Mouse (Mus musculus): ENCODE measurements around the gene Sap30bp. TPM values are rescaled to one million over a fixed set of nuclear protein-coding genes. Genes with fewer than 3 reads are reported as not detected.

The Sap30bp gene
- total and polyA plus RNA-seq, 2 experiments from 2014 or later = 17.9 to 19.0 TPM

DNA sequence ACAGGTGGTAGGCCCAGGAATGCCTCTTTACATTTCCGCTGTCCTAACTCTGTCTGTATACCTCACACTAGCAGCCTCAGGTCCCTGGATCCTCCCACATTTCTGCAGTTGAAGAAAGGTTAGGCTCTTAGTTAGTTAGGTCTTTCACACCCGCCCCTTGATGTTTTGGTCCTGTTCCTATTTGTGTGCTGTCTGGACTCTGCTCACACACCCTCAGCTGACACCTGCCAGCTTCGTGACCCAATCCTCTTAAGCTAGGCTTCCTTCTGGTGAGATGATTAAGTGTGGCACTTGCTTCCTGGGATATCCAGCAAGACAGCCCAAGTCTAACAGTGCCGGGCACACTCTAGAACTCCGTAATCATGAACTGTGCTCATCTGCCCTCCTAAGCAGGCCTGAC lies 26.6 kb upstream of the Sap30bp start:
- Histone ChIP-seq H3K4me1 (ENCODE audit: control insufficient read depth, insufficient read depth) (peaks cover 47% of the 10 kb centered on the region), H3K27me3 (ENCODE audit: control insufficient read depth, insufficient read depth, low read length) (no peaks in the 10 kb centered on the region), H3K4me3 (ENCODE audit: low read depth, low read length) (no peak overlapping the region), H3K36me3 (replicated peaks; ENCODE audit: control insufficient read depth, insufficient read depth, low read length) (peaks cover 30% of the 10 kb centered on the region), H3K9ac (replicated peaks; ENCODE audit: low read depth, low read length) (no peak overlapping the region), H3K27ac (ENCODE audit: low read depth) (no peak overlapping the region), H3K9me3 (replicated peaks; ENCODE audit: control insufficient read depth, low read length) (no peaks in the 10 kb centered on the region), H3K4me2 (ENCODE audit: low read depth, low read length) (no peak overlapping the region)
- WGBS = 87% methylated on average over 5 of the region's 5 CpGs
- TF ChIP-seq EP300 (IDR thresholded peaks at IDR 0.05; ENCODE audit: low read depth) (no peak), CTCF (IDR thresholded peaks at IDR 0.05; ENCODE audit: low read depth) (no peak)
- DNase-seq (ENCODE audit: low spot score) (no peak), ATAC-seq (ENCODE audit: insufficient read depth, low read depth) (no peak)

DNA sequence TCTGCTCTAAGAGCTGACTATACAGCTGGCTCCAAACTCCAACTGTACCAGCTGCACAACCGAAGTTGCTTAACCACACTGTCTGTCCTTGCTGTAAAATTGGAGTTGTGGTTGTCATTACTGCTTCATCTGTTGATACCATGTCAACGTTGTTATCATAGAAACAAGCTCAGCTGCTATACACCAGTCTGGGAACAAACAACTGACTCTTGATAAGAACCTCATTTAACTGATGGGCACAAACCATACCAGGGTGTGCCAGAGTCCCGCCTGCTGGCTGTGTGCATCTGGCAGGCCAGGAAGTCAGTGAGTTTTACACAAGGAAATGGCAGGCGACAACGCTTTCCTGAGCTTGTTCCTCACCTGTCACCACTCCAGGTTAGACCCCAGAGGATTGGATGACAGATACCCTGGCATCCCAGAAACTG lies 21.9 kb upstream of the Sap30bp start:
- DNase-seq (ENCODE audit: low spot score) (peak; percentile 57), ATAC-seq (ENCODE audit: insufficient read depth, low read depth) (peak; percentile 74)
- Histone ChIP-seq H3K4me3 (ENCODE audit: low read depth, low read length) (no peak overlapping the region), H3K9me3 (replicated peaks; ENCODE audit: control insufficient read depth, low read length) (no peaks in the 10 kb centered on the region), H3K27ac (ENCODE audit: low read depth) (peak overlapping the region; percentile 58), H3K27me3 (ENCODE audit: control insufficient read depth, insufficient read depth, low read length) (no peaks in the 10 kb centered on the region), H3K4me2 (ENCODE audit: low read depth, low read length) (no peak overlapping the region), H3K36me3 (replicated peaks; ENCODE audit: control insufficient read depth, insufficient read depth, low read length) (peaks cover 29% of the 10 kb centered on the region), H3K4me1 (ENCODE audit: control insufficient read depth, insufficient read depth) (peaks cover 15% of the 10 kb centered on the region; the same call in 1 of the 2 replicates), H3K9ac (replicated peaks; ENCODE audit: low read depth, low read length) (no peak overlapping the region)
- TF ChIP-seq EP300 (IDR thresholded peaks at IDR 0.05; ENCODE audit: low read depth) (0 out of 2 replicates have a peak, but pooled peaks have one; percentile 46), CTCF (IDR thresholded peaks at IDR 0.05; ENCODE audit: low read depth) (no peak)
- 27% methylated on average over 5 of the region's 5 CpGs for WGBS

DNA sequence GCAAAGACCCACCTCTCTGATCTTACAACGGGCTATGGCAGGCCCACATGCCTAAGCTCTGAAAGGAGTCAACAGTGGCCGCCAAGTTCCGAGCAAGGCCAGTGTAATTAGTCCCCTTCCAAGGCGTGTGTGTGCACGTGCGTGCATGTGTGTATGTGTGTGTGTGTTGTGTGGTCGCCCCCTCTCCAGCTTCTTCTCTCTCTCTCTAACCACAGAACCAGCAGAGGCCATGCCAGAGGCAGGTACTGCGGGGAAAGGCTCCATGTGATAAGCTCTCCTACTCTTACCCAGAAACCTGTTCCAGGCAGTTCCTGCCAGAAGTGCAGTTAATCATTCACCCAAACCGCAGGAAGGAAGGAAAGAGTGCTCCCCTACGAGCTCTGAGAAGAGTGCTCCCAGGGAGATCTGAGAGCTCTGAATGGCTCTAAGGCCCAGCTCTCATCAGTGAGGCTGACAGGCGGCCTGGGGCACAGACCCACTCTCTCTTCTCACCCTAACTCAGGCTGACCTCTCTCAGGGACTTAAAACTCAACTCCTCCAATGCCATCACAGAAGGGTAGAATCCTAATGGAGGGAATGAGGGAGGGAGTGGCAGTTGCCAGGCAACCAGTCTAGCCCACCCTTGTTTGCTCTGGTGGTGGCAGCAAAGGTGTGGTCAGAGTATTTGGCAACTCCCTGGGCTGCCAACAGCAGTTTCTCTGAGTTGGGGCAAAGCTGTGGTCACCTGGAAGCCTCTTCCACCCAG lies 21.3 kb upstream of the Sap30bp start, which contains the start of gene Smim6:
Gene Smim6 (plus strand): TSS at position 386 of the 745 bp plus-strand sequence.
- H3K4me3 ChIP-seq (ENCODE audit: low read depth, low read length) = no peak within 1 kb of the TSS
- 74% methylated on average over 11 of the region's 11 CpGs for WGBS
- no peak within 1 kb of the TSS for H3K4me2 ChIP-seq (ENCODE audit: low read depth, low read length)

DNA sequence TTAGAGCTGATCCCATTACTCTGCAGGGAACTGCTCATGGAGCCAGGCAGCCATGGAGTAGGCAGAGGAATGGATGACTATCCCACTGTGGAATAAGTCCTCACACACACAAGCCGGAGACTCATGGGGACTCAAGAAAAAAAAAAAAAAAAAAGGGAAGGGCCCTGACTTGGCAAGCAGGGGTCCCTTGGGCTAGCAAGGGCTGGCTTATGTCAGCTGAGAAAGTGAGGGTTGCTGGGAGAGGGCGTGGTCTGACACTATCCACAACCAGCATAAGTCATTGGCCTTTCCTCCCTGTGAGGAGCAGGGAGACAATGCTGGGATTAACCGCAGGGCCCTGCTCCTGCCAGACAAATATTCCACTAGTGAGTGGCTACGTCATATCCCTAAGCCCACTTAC lies 16.5 kb upstream of the Sap30bp start:
- DNase-seq (ENCODE audit: low spot score) (no peak), ATAC-seq (ENCODE audit: insufficient read depth, low read depth) (no peak)
- H3K36me3 ChIP-seq (replicated peaks; ENCODE audit: control insufficient read depth, insufficient read depth, low read length) = peaks cover 21% of the 10 kb centered on the region
- no peaks in the 10 kb centered on the region for H3K9me3 ChIP-seq (replicated peaks; ENCODE audit: control insufficient read depth, low read length)
- no peak overlapping the region for H3K9ac ChIP-seq (replicated peaks; ENCODE audit: low read depth, low read length)
- no peaks in the 10 kb centered on the region for H3K27me3 ChIP-seq (ENCODE audit: control insufficient read depth, insufficient read depth, low read length)
- peaks cover 6% of the 10 kb centered on the region; the same call in 1 of the 2 replicates for H3K4me1 ChIP-seq (ENCODE audit: control insufficient read depth, insufficient read depth)
- no peak overlapping the region for H3K27ac ChIP-seq (ENCODE audit: low read depth)
- WGBS = 91% methylated on average over 4 of the region's 4 CpGs
- no peak overlapping the region for H3K4me3 ChIP-seq (ENCODE audit: low read depth, low read length)
- TF ChIP-seq CTCF (IDR thresholded peaks at IDR 0.05; ENCODE audit: low read depth) (no peak), EP300 (IDR thresholded peaks at IDR 0.05; ENCODE audit: low read depth) (no peak)
- H3K4me2 ChIP-seq (ENCODE audit: low read depth, low read length) = no peak overlapping the region

More for the DNA sequence above, 21.3 kb upstream of the Sap30bp start, which contains the start of gene Smim6:
- TF ChIP-seq CTCF (IDR thresholded peaks at IDR 0.05; ENCODE audit: low read depth) = no peak
- TF ChIP-seq EP300 (IDR thresholded peaks at IDR 0.05; ENCODE audit: low read depth) = no peak
- H3K4me1 ChIP-seq (ENCODE audit: control insufficient read depth, insufficient read depth) = peaks cover 15% of the 10 kb centered on the region; the same call in 1 of the 2 replicates
- H3K27ac ChIP-seq (ENCODE audit: low read depth) = peak within 1 kb of the TSS; percentile 58
- no peak for DNase-seq (ENCODE audit: low spot score)
- H3K27me3 ChIP-seq (ENCODE audit: control insufficient read depth, insufficient read depth, low read length) = no peaks in the 10 kb centered on the region
- peaks cover 28% of the 10 kb centered on the region for H3K36me3 ChIP-seq (replicated peaks; ENCODE audit: control insufficient read depth, insufficient read depth, low read length)
- no peak within 1 kb of the TSS for H3K9ac ChIP-seq (replicated peaks; ENCODE audit: low read depth, low read length)
- peak; percentile 36; the same call in 1 of the 2 replicates for ATAC-seq (ENCODE audit: insufficient read depth, low read depth)
- no peaks in the 10 kb centered on the region for H3K9me3 ChIP-seq (replicated peaks; ENCODE audit: control insufficient read depth, low read length)

DNA sequence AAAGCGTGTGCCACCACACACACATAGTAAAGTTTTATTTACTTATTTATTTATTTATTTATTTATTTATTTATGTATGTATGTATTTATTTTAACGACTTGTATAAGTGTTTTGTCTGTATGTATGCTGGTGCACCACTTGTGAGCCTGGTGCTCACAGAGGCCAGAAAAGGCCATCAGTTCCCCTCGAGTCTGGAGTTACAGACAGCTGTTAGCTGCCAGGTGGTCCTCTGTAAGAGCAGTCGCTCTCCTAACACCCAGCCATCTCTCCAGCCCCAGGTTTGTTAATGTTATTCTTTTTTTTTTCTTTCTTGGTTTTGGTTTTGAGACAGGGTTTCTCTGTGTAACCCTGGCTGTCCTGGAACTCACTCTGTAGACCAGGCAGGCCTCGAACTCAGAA lies 14.4 kb upstream of the Sap30bp start:
- Histone ChIP-seq H3K27me3 (ENCODE audit: control insufficient read depth, insufficient read depth, low read length) (no peaks in the 10 kb centered on the region), H3K9ac (replicated peaks; ENCODE audit: low read depth, low read length) (no peak overlapping the region), H3K36me3 (replicated peaks; ENCODE audit: control insufficient read depth, insufficient read depth, low read length) (peaks cover 32% of the 10 kb centered on the region), H3K4me3 (ENCODE audit: low read depth, low read length) (no peak overlapping the region), H3K4me2 (ENCODE audit: low read depth, low read length) (no peak overlapping the region), H3K4me1 (ENCODE audit: control insufficient read depth, insufficient read depth) (no peaks in the 10 kb centered on the region), H3K9me3 (replicated peaks; ENCODE audit: control insufficient read depth, low read length) (no peaks in the 10 kb centered on the region), H3K27ac (ENCODE audit: low read depth) (no peak overlapping the region)
- ATAC-seq (ENCODE audit: insufficient read depth, low read depth) (no peak), DNase-seq (ENCODE audit: low spot score) (no peak)
- TF ChIP-seq CTCF (IDR thresholded peaks at IDR 0.05; ENCODE audit: low read depth) (no peak), EP300 (IDR thresholded peaks at IDR 0.05; ENCODE audit: low read depth) (no peak)
- whole genome bisulfite sequencing = 86% methylated on average over 5 of the region's 5 CpGs

Measured in heart, postnatal 0 days (tissue).